Mouse (Mus musculus) intestine, embryonic 16.5 days (tissue): ENCODE measurements at regions not wholly inside any gene's neighbourhood (a gene's known extent, or its start where the extent isn't known, plus 50 kb on each side); places are given as distances from the start of the nearest gene placed in this dataset. TPM values are rescaled to one million over a fixed set of nuclear protein-coding genes. Genes with fewer than 3 reads are reported as not detected.

ENCODE experiments used
- ATAC-seq: fragments of 200-750 bp; cut with Nextera tagmentation; 2 replicates; pipeline ENCODE4 v1.8.0; 2017; ENCODE audit warnings: moderate TSS enrichment, moderate library complexity
- H3K27ac ChIP-seq: fragments of 300-500 bp; sonication (generic); 2 replicates; pipeline ENCODE4 v1.5.1; 2014; ENCODE audit warnings: mild to moderate bottlenecking, low read length
- H3K27me3 ChIP-seq: fragments of 300-500 bp; sonication (generic); replicated peaks from 2 replicates; pipeline ENCODE4 v1.6.1; 2014; ENCODE audit warnings: low read length, control low read depth, mixed read lengths; ENCODE audit not compliant: control insufficient read depth, insufficient read depth
- H3K36me3 ChIP-seq: fragments of 300-500 bp; sonication (generic); 2 replicates; pipeline ENCODE4 v1.6.1; 2014; ENCODE audit warnings: low read length, control low read depth; ENCODE audit not compliant: control insufficient read depth, insufficient read depth
- H3K4me1 ChIP-seq: fragments of 300-500 bp; sonication (generic); 2 replicates; pipeline ENCODE4 v1.6.1; 2014; ENCODE audit warnings: low read length, control low read depth, mixed read lengths; ENCODE audit not compliant: control insufficient read depth, insufficient read depth
- H3K4me2 ChIP-seq: fragments of 300-500 bp; sonication (generic); 2 replicates; pipeline ENCODE4 v1.6.1; 2014; ENCODE audit warnings: low read depth, low read length, control low read depth
- H3K4me3 ChIP-seq: fragments of 300-500 bp; sonication (generic); 2 replicates; pipeline ENCODE4 v1.5.1; 2014; ENCODE audit warnings: mild to moderate bottlenecking, low read length
- H3K9ac ChIP-seq: fragments of 300-500 bp; sonication (generic); 2 replicates; pipeline ENCODE4 v1.6.1; 2014; ENCODE audit warnings: low read depth, low read length
- H3K9me3 ChIP-seq: fragments of 300-500 bp; sonication (generic); 2 replicates; pipeline ENCODE4 v1.6.1; 2016; ENCODE audit warnings: low read length, control low read depth; ENCODE audit not compliant: control insufficient read depth
- WGBS: fragments of 180-500 bp; shearing (Covaris S2); extraction: QIAGEN DNeasy Blood & Tissue Kit; methylation state at CpG from one replicate; pipeline ENCODE4 v1.1.7; 2014; 5-methylcytosine and 5-hydroxymethylcytosine counted together
- microRNA-seq: library from miRNA; unstranded; fragments of <30 nt; microRNA quantifications from one replicate; pipeline ENCODE4, GENCODE M21; 2016

DNA sequence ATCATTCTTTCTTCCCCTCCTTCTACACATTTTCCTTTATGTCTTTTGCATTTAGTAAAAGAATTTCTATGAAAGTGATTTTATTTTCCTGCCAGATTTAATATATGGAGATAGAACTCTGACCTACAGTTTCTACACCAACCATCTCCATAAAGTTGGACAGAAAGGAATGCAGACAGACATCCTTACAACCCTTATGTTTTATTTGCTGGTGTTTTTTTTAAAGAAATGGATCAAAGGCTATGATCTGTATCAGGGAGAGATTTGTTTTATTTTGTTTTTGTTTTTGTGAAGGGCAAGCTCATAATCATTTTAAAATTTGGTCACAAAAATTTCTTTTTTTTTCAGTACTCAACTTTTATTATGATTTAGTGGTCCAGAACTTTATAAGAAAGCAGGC lies 391.2 kb upstream of the Ddx18 start:
- H3K27me3 ChIP-seq: no peaks in the 10 kb centered on the region
- no peak overlapping the region for H3K4me3 ChIP-seq
- H3K4me1 ChIP-seq: no peaks in the 10 kb centered on the region
- H3K9me3 ChIP-seq: no peaks in the 10 kb centered on the region
- ATAC-seq: no peak
- H3K4me2 ChIP-seq: no peak overlapping the region
- no peak overlapping the region for H3K9ac ChIP-seq
- H3K27ac ChIP-seq: no peak overlapping the region
- no peaks in the 10 kb centered on the region for H3K36me3 ChIP-seq

GRCm38 (mm10) chr1:121935911-121936310 lies 368.1 kb upstream of the Ddx18 start:
- Histone ChIP-seq H3K27me3 (no peaks in the 10 kb centered on the region), H3K4me3 (no peak overlapping the region), H3K4me2 (no peak overlapping the region), H3K4me1 (no peaks in the 10 kb centered on the region), H3K9me3 (no peaks in the 10 kb centered on the region), H3K27ac (no peak overlapping the region), H3K9ac (no peak overlapping the region), H3K36me3 (no peaks in the 10 kb centered on the region)
- WGBS: 81% methylated on average over 1 of the region's 1 CpGs
- ATAC-seq: no peak

Small RNA genes in the stretch of these regions (microRNA-seq; reads per million reads assigned to microRNA genes)
- gene Gm26472: not detected
